Mouse (Mus musculus) embryo, embryonic 10 days (tissue): ENCODE measurements around the gene Tia1.
"Not testable (repeated sequence)": the region's sequence is repeated elsewhere in the genome, so short reads cannot be mapped to it uniquely, and the experiment has no call there.

Experiments used
- DNase-seq: peaks from one replicate; pipeline ENCODE4 v3.0.0-alpha.2; 2015; ENCODE audit warnings: low spot score

Gene Tia1

DNA sequence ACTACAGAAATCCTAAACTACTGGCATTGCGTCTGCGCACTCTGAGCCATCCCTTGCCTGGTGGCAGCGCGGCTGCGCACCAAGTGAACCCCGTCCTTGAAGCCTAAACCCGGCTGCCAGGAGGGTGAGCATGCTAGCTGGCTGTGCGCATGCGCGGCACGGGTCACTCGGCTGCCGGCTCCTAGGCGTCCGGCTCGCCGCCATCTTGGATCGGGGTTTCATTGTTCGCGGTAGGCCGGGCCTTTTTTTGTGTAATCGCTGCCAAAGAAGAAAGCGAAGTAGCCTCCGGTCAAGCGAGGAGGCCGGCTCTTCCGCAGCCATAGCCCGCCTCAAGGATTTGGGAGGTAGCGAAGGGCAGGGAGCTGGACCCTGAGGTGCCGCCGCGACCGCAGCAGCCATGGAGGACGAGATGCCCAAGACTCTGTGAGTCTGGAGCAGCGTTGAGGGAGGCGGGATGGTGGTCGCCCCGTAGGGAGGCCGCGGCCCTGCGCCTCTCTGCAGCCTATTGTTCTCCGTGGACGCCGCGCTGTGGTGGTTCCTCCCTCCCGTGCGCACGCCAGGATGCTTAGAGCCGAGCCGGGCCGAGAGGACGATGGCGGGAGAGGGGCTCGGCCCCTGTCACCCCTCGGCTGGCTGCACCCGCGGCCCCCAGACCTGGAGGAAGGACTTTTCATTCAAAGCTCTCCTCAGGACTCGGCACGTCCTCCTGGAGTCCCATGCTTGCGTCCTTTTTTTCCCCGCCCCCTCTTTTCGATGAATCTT is at the start of gene Tia1:
Tia1 (plus strand) TSS at position 120 of the 762 bp plus-strand sequence.
- DNase-seq = peak; percentile 99

- DNase-seq = no peak
These were observed 49.1 kb upstream of the Tia1 start for GRCm38 (mm10) chr6:86354948-86355347.

DNA sequence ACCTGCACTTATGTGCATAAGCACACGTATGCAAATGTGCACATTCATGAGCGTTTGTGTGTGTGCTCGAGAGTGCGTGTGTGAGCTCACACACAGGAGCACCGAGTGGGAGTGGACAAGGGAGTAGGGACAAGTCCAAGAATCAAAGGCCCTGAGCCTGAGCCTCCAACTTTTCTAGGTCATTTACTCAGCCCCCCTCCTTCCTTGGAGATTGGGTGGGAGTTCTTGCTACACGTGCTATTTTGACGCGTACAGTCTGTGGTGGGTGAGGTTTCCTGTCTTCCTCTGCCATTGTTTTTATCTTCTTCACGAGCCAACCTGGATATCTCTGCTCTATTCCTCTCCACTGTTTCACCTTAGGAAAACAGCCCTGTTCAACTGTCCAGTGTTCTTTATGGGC is 47.1 kb upstream of the Tia1 start:
- no peak for DNase-seq

DNA sequence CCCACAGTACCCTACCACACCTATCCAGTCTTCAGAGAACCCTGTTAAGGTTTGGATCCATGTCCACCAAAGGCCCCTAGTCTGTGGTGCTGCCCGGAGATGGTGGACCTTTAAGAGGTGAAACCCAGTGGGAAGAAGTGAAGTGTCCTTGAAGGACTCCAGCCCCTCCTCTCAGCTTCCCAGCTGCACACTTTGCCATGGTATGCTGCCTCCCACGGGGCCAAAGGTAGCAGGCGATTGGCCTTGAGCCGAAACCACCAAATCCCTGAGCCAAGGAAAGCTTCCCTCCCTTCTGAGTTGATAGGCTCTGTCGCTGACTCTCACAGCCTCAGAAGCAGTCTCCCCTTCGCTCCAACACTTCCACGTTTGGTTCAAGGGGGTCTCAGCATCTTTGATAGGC is 43.3 kb upstream of the Tia1 start:
- no peak for DNase-seq

DNA sequence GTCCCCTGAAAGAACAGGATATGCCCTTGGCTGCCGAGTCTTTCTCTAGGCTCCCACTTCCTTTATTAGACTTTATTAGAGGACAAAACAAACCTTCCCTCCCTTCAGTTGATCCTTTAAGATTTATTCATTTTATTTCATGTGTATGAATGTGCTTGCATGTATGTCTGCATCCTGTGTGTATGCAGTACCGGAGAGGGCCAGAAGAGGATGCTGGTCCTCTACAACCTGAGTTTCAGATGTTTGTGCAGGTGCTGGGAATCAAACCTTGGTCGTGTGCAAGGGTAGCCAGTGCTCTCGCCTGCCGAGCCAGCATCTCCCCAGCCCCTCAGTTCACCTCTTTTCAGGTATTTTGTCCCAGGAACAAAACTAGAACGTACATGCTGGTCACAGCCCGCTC is 42.6 kb upstream of the Tia1 start:
- DNase-seq = no peak

DNA sequence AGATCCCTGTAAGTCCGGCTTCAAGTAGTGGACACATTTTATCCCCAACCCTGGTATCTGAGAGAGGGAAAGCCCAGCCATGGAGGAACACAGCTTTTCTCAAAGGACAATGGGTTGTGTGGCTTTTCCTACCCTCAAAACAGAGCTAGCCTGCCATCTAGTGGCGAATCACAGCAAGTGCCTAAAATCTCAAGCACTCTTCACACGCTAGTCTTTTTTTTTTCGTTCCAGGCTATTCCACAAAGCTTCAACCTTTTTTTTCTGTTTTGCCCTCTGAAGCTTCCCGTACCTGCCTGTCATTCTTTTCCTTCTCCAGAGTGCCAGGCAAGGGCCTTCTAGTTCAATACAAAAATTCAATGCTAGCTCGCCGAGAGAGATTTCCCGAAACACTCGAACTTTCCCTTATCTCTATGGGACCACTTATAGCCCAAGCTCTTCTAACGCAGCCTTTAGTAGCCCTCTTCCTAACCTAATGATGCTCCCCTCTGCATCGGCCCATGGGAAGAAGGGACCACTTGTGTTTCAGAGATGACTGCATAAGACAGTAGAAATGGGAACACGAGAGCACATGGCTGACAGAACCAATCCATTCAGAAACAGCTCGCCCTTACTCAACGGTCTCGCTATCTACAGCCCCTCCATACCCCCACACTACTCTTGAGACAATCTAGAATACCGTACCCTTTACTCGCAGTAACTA is 39.4 kb upstream of the Tia1 start:
- DNase-seq = peak; percentile 93

GRCm38 (mm10) chr6:86365371-86366124 is 38.5 kb upstream of the Tia1 start, which contains the start of gene Fam136a:
TSS of gene Fam136a (plus strand) at chr6:86365646.
- DNase-seq = peak; percentile 98

GRCm38 (mm10) chr6:86366125-86366852 is 37.7 kb upstream of the Tia1 start:
- DNase-seq = no peak

DNA sequence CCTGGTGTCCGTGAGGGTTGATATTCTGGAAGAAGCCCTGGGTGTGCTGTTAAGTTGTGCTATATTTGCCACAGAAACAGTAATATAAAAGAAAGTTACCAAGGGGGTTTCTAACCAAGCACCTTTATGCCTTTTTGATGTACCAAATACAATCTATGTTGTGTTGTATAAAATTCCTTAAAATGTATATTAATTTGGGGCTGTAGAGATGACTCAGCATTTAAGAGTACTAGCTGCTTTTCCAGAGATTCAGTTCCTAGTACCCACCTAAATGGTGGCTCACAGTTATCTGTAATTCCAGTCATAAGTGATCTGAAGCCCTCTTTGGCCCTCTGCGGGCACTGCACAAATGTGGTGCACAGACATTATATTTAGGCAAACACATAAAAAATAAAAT is 37.2 kb upstream of the Tia1 start:
- no peak for DNase-seq

DNA sequence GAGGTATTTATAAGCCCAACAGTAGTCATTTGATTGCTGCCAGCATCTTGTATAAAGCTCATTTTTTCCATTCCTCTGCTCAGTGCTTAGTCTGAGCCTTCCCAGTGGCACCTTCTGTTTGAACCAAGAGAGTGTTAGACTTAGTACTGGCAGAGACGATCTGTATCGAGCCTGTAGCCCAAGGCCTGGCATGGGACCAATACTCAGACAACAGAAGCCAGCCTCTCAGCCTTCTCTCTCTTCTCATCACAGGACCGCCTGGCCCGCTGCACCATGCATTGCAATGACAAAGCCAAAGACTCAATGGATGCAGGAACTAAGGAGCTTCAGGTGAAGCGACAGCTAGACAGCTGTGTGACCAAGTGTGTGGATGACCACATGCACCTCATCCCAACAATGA is 35.5 kb upstream of the Tia1 start:
- no peak for DNase-seq

DNA sequence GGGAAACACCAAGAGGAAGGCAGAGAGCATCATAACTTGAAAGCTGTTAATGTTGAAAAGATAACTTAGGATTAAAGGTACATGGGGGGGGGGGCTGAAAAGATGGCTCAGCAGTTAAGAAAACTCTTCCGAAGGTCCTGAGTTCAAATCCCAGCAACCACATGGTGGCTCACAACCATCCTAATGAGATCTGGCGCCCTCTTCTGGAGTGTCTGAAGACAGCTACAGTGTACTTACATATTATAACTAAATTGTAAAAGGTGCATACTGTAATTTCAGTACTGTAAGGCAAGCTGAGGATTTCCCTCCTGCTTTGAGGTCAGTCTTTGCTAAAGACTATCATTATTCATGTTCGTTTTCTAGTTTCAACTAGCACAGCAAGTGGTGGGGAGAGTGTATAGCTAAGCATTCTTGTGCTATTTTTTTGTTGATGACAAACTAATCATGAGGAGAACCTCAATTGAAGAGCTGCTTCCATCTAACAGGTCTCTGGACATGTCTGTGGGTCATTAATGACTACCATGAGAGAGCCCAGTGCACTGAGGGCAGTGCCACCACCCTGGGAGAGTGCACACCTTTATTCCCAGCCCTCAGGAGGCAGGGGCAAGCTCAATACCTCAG is 33.8 kb upstream of the Tia1 start:
- DNase-seq = no peak

GRCm38 (mm10) chr6:86370764-86371339 is 33.2 kb upstream of the Tia1 start, which contains the start of gene Snrpg:
TSS of gene Snrpg (plus strand) at chr6:86371304.
- DNase-seq = no peak

- DNase-seq = peak; percentile 100
These were observed 32.6 kb upstream of the Tia1 start for GRCm38 (mm10) chr6:86371340-86371911.

GRCm38 (mm10) chr6:86371950-86372516 is 32.0 kb upstream of the Tia1 start:
- no peak for DNase-seq

DNA sequence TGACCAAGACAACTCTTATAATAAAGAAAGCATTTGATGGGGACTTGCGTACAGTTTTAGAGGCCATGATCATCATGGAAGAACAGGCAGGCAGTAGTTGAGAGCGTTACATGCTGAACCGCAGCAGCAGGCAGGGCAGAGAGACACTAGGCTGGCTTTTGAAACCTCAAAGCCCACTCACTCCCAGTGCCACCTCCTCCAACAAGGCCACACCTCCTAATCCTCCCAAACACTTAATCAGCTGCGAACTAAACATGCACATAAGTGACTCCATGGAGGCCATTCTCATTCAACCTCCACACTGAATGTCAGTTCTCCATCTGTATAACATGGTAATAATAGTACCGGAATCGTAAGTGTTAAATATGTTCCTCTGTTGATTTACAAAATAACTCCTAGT is 30.5 kb upstream of the Tia1 start:
- no peak for DNase-seq

- DNase-seq = no peak
These were observed 25.7 kb upstream of the Tia1 start for GRCm38 (mm10) chr6:86378341-86378740.

DNA sequence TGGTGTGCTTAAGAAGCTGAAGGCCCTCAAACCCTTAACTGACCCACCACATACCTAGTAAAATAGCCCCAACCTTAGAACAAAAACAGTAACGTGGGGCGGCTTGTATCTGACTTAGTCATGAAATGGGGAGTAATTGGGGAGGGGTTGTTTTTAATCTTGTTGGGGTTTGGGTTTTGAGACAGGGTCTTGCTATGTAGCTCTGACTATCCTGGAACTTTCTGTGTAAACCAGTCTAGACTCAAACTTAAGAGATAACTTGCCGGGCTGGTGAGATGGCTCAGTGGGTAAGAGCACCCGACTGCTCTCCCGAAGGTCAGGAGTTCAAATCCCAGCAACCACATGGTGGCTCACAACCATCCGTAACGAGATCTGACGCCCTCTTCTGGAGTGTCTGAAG is 23.9 kb upstream of the Tia1 start:
- not testable (repeated sequence) for DNase-seq

DNA sequence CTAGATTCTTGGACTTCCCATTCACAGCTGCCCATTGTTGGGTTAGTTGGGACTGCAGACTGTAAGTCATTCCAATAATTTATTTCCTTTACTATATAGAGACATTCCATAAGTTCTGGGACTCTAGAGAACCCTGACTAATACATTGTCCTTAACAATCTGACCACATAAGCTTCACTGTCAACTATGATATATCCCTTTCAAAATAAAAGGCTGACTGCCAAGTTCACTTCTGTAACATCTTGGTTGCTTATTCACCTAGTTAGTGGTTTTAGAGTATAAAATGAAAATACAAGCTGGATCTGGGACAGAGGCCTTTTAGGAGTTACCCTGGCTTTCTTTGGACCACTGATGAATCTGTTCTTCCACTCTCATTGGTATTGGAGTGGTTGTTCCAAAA is 21.5 kb upstream of the Tia1 start:
- DNase-seq = no peak

DNA sequence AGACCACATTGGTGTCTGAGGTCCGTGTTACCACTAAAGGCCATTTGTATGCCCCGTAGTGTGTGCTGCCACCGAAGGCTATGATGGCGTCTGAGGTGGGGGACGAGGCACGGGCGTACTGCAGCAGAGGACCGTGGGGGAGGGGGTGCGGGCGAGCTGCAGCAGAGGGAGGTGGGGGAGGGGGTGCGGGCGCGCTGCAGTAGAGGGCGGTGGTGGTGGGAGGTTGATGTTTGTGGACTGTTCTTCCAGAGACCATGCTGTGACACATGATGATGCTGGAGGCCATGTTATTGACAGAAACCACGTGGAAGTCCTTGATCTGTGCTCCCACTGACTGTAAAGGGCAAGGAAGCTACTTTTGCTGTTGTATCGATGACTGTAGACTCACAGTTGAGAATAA is 20.6 kb upstream of the Tia1 start:
- no peak for DNase-seq

GRCm38 (mm10) chr6:86384692-86385091 is 19.3 kb upstream of the Tia1 start:
- no peak for DNase-seq
